ENCODE assay signal across 18 mouse cellular contexts in genomic region chr13:49333250-49333649, GRCm38 (mm10).
"Had no signal": no experiment of that assay in that cellular context is flagged by ENCODE, and none has a peak within 500 bp of the region (broad histone marks: within the 10 kb centered on the region; RNA-seq: fewer than 3 reads in every experiment).

No protein-coding gene starts in this region.

- ATAC-seq: intestine, postnatal 0 days; lung, postnatal 0 days; midbrain, embryonic 13.5 days had no signal

- H3K4me2 ChIP-seq: kidney, embryonic 15.5 days; liver, embryonic 15.5 days; lung, embryonic 14.5 days; midbrain, embryonic 13.5 days had no signal

- DNase-seq: kidney, adult 8-10 months; kidney, postnatal 10 days; kidney, postnatal 36 days; layer of hippocampus, postnatal 36 days; lung, embryonic 14.5 days; right cerebral cortex, adult 18-20 months; right cerebral cortex, postnatal 14 days; right cerebral cortex, postnatal 4 days; thymus, adult 2 months; thymus, postnatal 14 days; thymus, postnatal 4 days had no signal

- H3K27me3 ChIP-seq: kidney, embryonic 15.5 days; liver, embryonic 15.5 days; midbrain, embryonic 13.5 days had no signal

- H3K4me3 ChIP-seq: kidney, embryonic 15.5 days; left cerebral cortex, adult 2 months; liver, embryonic 15.5 days; midbrain, embryonic 13.5 days had no signal

- H3K9me3 ChIP-seq: kidney, embryonic 15.5 days; liver, embryonic 15.5 days; midbrain, embryonic 13.5 days had no signal

- H3K4me1 ChIP-seq: kidney, embryonic 15.5 days; midbrain, embryonic 13.5 days had no signal

- H3K9ac ChIP-seq: kidney, embryonic 15.5 days; liver, embryonic 15.5 days; lung, embryonic 14.5 days; midbrain, embryonic 13.5 days had no signal

- H3K27ac ChIP-seq: kidney, embryonic 15.5 days; left cerebral cortex, adult 2 months; liver, embryonic 15.5 days; midbrain, embryonic 13.5 days; stomach, postnatal 0 days had no signal

- H3K36me3 ChIP-seq: kidney, embryonic 15.5 days; liver, embryonic 15.5 days; midbrain, embryonic 13.5 days had no signal
